8 mouse cellular contexts compared by ENCODE assay signal in the genomic region with DNA sequence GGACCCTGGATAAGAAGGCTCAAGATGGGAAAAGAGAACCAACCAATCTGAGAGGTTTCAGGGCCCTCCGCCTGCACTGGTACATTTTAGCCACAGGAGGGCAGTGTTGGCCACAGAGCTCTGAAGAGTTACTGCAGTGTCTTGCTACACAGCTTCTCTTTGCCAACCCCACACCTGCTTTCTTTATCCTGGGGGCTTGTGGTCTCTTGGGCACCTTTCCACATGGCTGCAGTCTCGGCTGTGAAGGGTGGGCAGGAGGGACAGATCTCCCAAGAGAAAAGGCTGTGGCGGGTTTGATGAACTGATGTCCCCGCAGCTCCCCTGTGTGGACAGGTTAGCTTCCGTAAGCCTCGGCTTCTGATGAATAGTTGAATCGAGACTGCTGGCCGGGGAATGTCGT. TPM values are rescaled to one million over a fixed set of nuclear protein-coding genes. Genes with fewer than 3 reads are reported as not detected.
DNase-seq lines count a peak whose midpoint lies in the region; ATAC-seq lines count a peak whose summit lies in the region.

No protein-coding gene starts in this region.

- WGBS in forebrain, embryonic 11.5 days = 23% methylated on average over 9 of the region's 9 CpGs
- WGBS in heart, embryonic 15.5 days = 25% methylated on average over 9 of the region's 9 CpGs
- WGBS in liver, embryonic 13.5 days (ENCODE audit: insufficient replicate concordance) = 31% methylated on average over 9 of the region's 9 CpGs
- WGBS in neural tube, embryonic 12.5 days = 17% methylated on average over 9 of the region's 9 CpGs

- 0 out of 2 replicates have a peak, but pooled peaks cover 2% of the 10 kb centered on the region for H3K27me3 ChIP-seq in forebrain, embryonic 11.5 days (ENCODE audit: control insufficient read depth, insufficient read depth, low read length)
- H3K27me3 ChIP-seq in heart, embryonic 15.5 days = 0 out of 2 replicates have a peak, but pooled peaks cover 4% of the 10 kb centered on the region
- peaks cover 5% of the 10 kb centered on the region for H3K27me3 ChIP-seq in liver, embryonic 13.5 days
- H3K27me3 ChIP-seq in neural tube, embryonic 12.5 days (replicated peaks) = no peaks in the 10 kb centered on the region

- peaks cover 29% of the 10 kb centered on the region for H3K4me1 ChIP-seq in forebrain, embryonic 11.5 days (replicated peaks; ENCODE audit: control insufficient read depth, insufficient read depth, low read length)
- H3K4me1 ChIP-seq in heart, embryonic 15.5 days (replicated peaks) = 0 out of 2 replicates have a peak, but pooled peaks cover 8% of the 10 kb centered on the region
- no peaks in the 10 kb centered on the region for H3K4me1 ChIP-seq in liver, embryonic 13.5 days (replicated peaks)
- peaks cover 38% of the 10 kb centered on the region for H3K4me1 ChIP-seq in neural tube, embryonic 12.5 days

- H3K27ac ChIP-seq in forebrain, embryonic 11.5 days (ENCODE audit: low read depth, low read length) = no peak overlapping the region
- no peak overlapping the region for H3K27ac ChIP-seq in heart, embryonic 15.5 days
- H3K27ac ChIP-seq in liver, embryonic 13.5 days = no peak overlapping the region
- no peak overlapping the region for H3K27ac ChIP-seq in neural tube, embryonic 12.5 days

- no peaks in the 10 kb centered on the region for H3K36me3 ChIP-seq in forebrain, embryonic 11.5 days (ENCODE audit: control insufficient read depth, insufficient read depth, low read length)
- H3K36me3 ChIP-seq in heart, embryonic 15.5 days = no peaks in the 10 kb centered on the region
- H3K36me3 ChIP-seq in liver, embryonic 13.5 days = no peaks in the 10 kb centered on the region
- H3K36me3 ChIP-seq in neural tube, embryonic 12.5 days = no peaks in the 10 kb centered on the region

- peak; percentile 65 to 79 for DNase-seq in CD8-positive naive resting alpha-beta T cell, adult 2 months (ENCODE audit: low read depth in 2 of 2, low spot score in 2 of 2)
- DNase-seq in c-Kit-negative CD71-positive TER-119-positive erythroid progenitor cells, embryonic 14.5 days (ENCODE audit: low read depth, low spot score) = peak; percentile 52
- peak; percentile 89 for DNase-seq in forebrain, embryonic 11.5 days (ENCODE audit: low spot score)
- DNase-seq in kidney, postnatal 14 days = peak; percentile 83
- peak; percentile 45 for DNase-seq in liver, embryonic 13.5 days
- DNase-seq in testis, postnatal 10 days (ENCODE audit: low spot score) = peak; percentile 85

- H3K4me3 ChIP-seq in forebrain, embryonic 11.5 days (ENCODE audit: low read depth, low read length) = no peak overlapping the region
- no peak overlapping the region for H3K4me3 ChIP-seq in heart, embryonic 15.5 days
- no peak overlapping the region for H3K4me3 ChIP-seq in liver, embryonic 13.5 days (replicated peaks)
- no peak overlapping the region for H3K4me3 ChIP-seq in neural tube, embryonic 12.5 days

- ATAC-seq in forebrain, embryonic 11.5 days (replicated peaks; ENCODE audit: low FRiP score) = peak; percentile 39; the same call in 1 of the 2 replicates
- ATAC-seq in heart, embryonic 15.5 days (replicated peaks; ENCODE audit: insufficient number of reproducible peaks, insufficient read depth, low FRiP score, low read depth) = 0 out of 2 replicates have a peak, but pooled peaks have one; percentile 36
- 0 out of 2 replicates have a peak, but pooled peaks have one; percentile 29 for ATAC-seq in liver, embryonic 13.5 days (ENCODE audit: low read depth)
- ATAC-seq in neural tube, embryonic 12.5 days (ENCODE audit: low FRiP score, low read depth) = peak; percentile 23

- H3K4me2 ChIP-seq in forebrain, embryonic 11.5 days (ENCODE audit: low read depth, low read length, severe bottlenecking) = peak overlapping the region; percentile 32; the same call in 1 of the 2 replicates
- peak overlapping the region; percentile 42; the same call in 1 of the 2 replicates for H3K4me2 ChIP-seq in heart, embryonic 15.5 days
- H3K4me2 ChIP-seq in liver, embryonic 13.5 days = no peak overlapping the region
- H3K4me2 ChIP-seq in neural tube, embryonic 12.5 days (replicated peaks) = peak overlapping the region; percentile 47

- no peaks in the 10 kb centered on the region for H3K9me3 ChIP-seq in forebrain, embryonic 11.5 days (ENCODE audit: control insufficient read depth, low read length)
- H3K9me3 ChIP-seq in heart, embryonic 15.5 days (replicated peaks) = no peaks in the 10 kb centered on the region
- H3K9me3 ChIP-seq in liver, embryonic 13.5 days (replicated peaks) = no peaks in the 10 kb centered on the region
- no peaks in the 10 kb centered on the region for H3K9me3 ChIP-seq in neural tube, embryonic 12.5 days

- no peak overlapping the region; the same call in 1 of the 2 replicates for H3K9ac ChIP-seq in forebrain, embryonic 11.5 days (ENCODE audit: low read length)
- H3K9ac ChIP-seq in heart, embryonic 15.5 days = no peak overlapping the region
- H3K9ac ChIP-seq in liver, embryonic 13.5 days = no peak overlapping the region
- no peak overlapping the region for H3K9ac ChIP-seq in neural tube, embryonic 12.5 days

RNA-seq across cellular contexts. Expression of a gene that starts 10.1 kb away (rescaled TPM):
- 0.25 and 0.32 TPM in 2 replicates for polyA plus RNA-seq in forebrain, embryonic 11.5 days (2014; fragmentation: Nextera tagmentation; extraction: Ambion mirVana)
- 0.05 and 0.16 TPM in 2 replicates for polyA plus RNA-seq in heart, embryonic 15.5 days (2015; fragmentation: Nextera tagmentation; extraction: Ambion mirVana)
- not detected in 2 replicates for polyA plus RNA-seq in liver, embryonic 13.5 days (2015; fragmentation: Nextera tagmentation; extraction: Ambion mirVana)
- polyA plus RNA-seq in neural tube, embryonic 12.5 days (2016; fragmentation: Nextera tagmentation; extraction: Ambion mirVana) = 1.8 and 2.0 TPM in 2 replicates

RNA-seq across cellular contexts. Expression of a gene that starts 18.9 kb away (rescaled TPM):
- polyA plus RNA-seq in forebrain, embryonic 11.5 days (2014; fragmentation: Nextera tagmentation; extraction: Ambion mirVana) = 210 and 213 TPM in 2 replicates
- 65.9 and 80.3 TPM in 2 replicates for polyA plus RNA-seq in heart, embryonic 15.5 days (2015; fragmentation: Nextera tagmentation; extraction: Ambion mirVana)
- 67.8 and 83.4 TPM in 2 replicates for polyA plus RNA-seq in liver, embryonic 13.5 days (2015; fragmentation: Nextera tagmentation; extraction: Ambion mirVana)
- 174 and 189 TPM in 2 replicates for polyA plus RNA-seq in neural tube, embryonic 12.5 days (2016; fragmentation: Nextera tagmentation; extraction: Ambion mirVana)

RNA-seq across cellular contexts. Expression of a gene that starts 21.3 kb away (rescaled TPM):
- polyA plus RNA-seq in forebrain, embryonic 11.5 days (2014; fragmentation: Nextera tagmentation; extraction: Ambion mirVana) = 4.2 and 5.2 TPM in 2 replicates
- 3.0 and 3.2 TPM in 2 replicates for polyA plus RNA-seq in heart, embryonic 15.5 days (2015; fragmentation: Nextera tagmentation; extraction: Ambion mirVana)
- 0.35 and 0.51 TPM in 2 replicates for polyA plus RNA-seq in liver, embryonic 13.5 days (2015; fragmentation: Nextera tagmentation; extraction: Ambion mirVana)
- 17.7 and 20.0 TPM in 2 replicates for polyA plus RNA-seq in neural tube, embryonic 12.5 days (2016; fragmentation: Nextera tagmentation; extraction: Ambion mirVana)

RNA-seq across cellular contexts. Expression of a gene that starts 36.2 kb away (rescaled TPM):
- 3.1 and 3.2 TPM in 2 replicates for polyA plus RNA-seq in forebrain, embryonic 11.5 days (2014; fragmentation: Nextera tagmentation; extraction: Ambion mirVana)
- polyA plus RNA-seq in heart, embryonic 15.5 days (2015; fragmentation: Nextera tagmentation; extraction: Ambion mirVana) = 2.7 and 3.8 TPM in 2 replicates
- 1.7 and 2.0 TPM in 2 replicates for polyA plus RNA-seq in liver, embryonic 13.5 days (2015; fragmentation: Nextera tagmentation; extraction: Ambion mirVana)
- polyA plus RNA-seq in neural tube, embryonic 12.5 days (2016; fragmentation: Nextera tagmentation; extraction: Ambion mirVana) = 5.0 and 6.0 TPM in 2 replicates

RNA-seq across cellular contexts. Expression of a gene that starts 45.9 kb away (rescaled TPM):
- 22.3 and 24.3 TPM in 2 replicates for polyA plus RNA-seq in forebrain, embryonic 11.5 days (2014; fragmentation: Nextera tagmentation; extraction: Ambion mirVana)
- polyA plus RNA-seq in heart, embryonic 15.5 days (2015; fragmentation: Nextera tagmentation; extraction: Ambion mirVana) = 5.8 and 9.0 TPM in 2 replicates
- polyA plus RNA-seq in liver, embryonic 13.5 days (2015; fragmentation: Nextera tagmentation; extraction: Ambion mirVana) = 3.1 and 3.3 TPM in 2 replicates
- polyA plus RNA-seq in neural tube, embryonic 12.5 days (2016; fragmentation: Nextera tagmentation; extraction: Ambion mirVana) = 28.8 and 30.4 TPM in 2 replicates
